Mouse (Mus musculus) cerebellum, adult 2 months (tissue): Measurements from ENCODE around the gene Art4.

Experiments used
- CTCF ChIP-seq: fragments of 200-500 bp; IDR thresholded peaks from 2 replicates; pipeline ENCODE4 v1.5.1; 2011; ENCODE audit warnings: low read depth, mild to moderate bottlenecking, control low read depth, low read length, moderate library complexity, borderline replicate concordance; ENCODE audit not compliant: insufficient read depth
- POLR2A ChIP-seq: fragments of 200-500 bp; IDR thresholded peaks from 2 replicates; pipeline ENCODE4 v1.6.1; 2011; ENCODE audit warnings: low read length, control low read depth, borderline replicate concordance; ENCODE audit not compliant: insufficient read depth

GRCm38 (mm10) chr6:136866150-136866549 is 8.6 kb upstream of the Art4 start:
- TF ChIP-seq POLR2A (no peak), CTCF (no peak)
